Mouse (Mus musculus): ENCODE measurements around the gene Slc26a10.

Slc26a10 gene

DNA sequence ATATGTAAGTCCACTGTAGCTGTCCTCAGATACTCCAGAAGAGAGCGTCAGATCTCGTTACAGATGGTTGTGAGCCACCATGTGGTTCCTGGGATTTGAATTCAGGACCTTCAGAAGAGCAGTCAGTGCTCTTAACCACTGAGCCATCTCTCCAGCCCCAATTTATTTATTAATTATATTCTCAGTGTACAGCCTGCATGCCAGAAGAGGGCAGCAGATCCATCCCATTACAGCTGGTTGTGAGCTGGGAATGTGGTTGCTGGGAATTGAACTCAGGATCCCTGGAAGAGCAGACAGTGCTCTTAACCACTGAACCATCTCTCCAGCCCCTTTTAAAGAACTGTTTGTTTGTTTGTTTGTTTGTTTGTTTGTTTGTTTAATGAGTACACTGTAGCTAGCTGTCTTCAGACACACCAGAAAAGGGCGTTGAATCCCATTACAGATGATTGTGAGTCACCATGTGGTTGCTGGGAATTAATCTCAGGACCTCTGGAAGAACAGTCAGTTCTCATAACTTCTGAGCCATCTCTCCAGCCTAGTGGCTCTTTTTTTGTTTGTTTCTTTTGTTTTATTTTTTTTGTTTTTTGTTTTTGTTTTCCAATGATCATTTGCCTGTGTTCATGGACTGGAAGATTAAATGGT lies 45.9 kb downstream of the Slc26a10 start:
- DNase-seq (ENCODE audit: low spot score) = peak; percentile 61

DNA sequence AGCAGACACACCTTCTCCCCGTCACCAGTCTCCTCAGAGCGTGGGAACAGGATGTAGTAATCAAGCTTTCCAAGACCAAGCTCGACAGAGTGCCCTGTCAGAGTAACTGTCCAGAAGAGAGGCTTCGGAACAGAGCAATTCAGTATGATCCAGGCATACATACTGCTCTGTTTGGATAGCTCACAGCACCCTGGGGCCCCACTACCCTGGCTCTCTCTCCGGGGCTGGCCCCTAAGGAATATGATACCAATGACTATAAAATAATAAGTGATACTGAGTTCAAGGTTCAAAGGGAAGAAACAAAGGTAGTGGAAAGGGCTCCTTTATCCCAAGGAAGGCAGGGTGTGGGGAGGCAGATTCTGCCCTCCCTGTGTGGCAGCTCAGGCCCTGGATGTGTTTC lies 48.0 kb downstream of the Slc26a10 start:
- DNase-seq (ENCODE audit: low spot score) = no peak

DNA sequence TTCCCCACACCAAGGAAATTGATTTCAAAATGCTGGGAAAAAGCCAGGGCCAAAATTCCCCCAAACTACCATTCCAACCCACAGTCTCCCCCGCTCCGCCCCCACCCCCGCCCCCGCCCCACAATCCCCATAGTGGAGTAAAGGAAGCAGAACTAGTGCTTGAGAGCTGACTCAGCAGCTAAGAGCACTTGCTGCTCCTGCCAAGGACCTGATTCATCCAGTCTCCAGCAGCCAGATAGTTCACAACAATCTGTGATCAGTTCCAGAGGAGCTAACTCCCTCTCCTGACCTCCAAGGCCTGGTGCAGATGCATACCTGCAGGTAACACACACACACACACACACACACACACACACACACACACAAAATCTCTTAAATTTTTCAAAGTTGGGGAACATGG lies 51.0 kb downstream of the Slc26a10 start:
- no peak for DNase-seq (ENCODE audit: low spot score)

DNA sequence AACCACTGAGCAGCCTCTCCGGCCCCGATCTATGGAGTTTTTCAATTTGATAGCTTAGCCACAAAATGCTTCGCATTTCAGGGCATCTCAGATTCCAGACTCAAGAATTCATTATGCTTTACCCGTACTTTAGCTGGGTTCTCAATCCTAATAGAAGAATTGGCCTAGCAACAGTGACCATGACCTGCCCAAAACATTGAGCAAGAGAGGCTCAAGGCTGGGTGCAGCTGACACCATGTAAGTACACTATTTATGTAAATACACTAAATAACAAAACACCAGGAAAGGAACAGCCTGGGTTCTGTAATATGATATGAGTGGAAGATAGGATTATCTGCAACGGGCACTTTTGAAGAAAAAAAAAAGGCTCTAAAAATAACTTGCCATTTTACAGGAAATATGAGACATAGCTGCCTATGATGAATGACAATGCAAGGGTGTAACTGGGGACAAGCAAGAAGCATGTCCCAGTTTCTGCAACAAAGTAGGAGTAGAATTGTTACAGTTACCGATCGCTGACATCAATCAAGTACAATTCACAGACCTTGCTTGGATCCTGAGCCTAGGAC lies 52.6 kb downstream of the Slc26a10 start:
- no peak for DNase-seq (ENCODE audit: low spot score)

DNA sequence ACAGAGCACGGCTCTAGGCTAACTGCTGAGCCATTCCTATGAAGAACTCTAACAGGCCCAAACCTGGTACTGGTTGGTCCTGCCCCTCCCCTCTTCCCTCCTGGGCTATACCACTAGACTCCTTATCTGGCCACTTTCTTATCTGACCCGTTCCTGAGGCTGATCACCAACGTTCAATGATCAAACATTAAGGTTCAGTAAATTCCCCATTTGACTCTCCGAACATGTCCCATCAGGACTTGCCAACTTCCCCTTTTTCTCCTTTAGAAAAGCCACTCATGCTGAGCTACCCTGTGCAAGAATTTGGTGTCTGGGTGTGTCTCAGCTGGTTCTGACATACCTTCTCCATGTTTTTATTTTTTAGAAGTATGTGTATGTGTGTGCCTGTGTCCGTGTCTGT lies 53.9 kb downstream of the Slc26a10 start:
- no peak for DNase-seq (ENCODE audit: low spot score)

DNA sequence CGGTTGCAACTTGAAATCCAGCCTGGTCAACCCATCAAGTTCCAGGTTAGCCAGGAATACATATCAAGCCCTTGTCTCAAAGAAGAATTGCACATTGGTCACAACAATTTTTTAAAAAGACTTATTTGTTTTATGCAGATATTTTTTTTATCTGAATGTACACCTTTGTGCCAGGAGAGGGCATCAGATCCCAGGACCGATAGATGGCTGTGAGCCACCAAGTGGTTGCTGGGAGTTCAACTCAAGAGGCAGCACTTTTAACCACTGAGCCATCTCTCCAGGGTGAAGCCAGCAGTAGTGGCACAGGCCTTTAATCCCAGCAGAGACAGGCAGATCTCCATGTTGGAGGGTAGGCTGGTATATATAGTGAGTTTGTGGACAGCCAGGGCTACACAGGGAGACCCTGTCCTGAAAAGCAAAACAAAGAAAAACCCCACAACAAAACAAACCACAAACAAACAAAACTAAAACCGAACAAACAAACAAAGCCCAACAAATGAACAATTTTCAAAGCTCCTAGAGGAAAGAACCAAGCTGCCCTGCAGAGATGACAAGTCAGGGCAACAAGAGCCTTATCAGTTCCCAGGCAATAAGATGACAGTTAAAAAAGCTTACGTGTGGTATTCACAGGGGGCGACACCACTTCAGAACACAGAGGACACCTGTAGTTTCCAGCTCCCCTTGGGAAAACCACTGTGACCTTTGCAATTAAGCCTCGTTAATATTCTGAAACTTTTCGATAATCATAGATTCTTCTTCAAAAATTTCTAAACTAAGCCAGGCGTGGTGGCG lies 55.0 kb downstream of the Slc26a10 start:
- peak; percentile 82 for DNase-seq (ENCODE audit: low spot score)

DNA sequence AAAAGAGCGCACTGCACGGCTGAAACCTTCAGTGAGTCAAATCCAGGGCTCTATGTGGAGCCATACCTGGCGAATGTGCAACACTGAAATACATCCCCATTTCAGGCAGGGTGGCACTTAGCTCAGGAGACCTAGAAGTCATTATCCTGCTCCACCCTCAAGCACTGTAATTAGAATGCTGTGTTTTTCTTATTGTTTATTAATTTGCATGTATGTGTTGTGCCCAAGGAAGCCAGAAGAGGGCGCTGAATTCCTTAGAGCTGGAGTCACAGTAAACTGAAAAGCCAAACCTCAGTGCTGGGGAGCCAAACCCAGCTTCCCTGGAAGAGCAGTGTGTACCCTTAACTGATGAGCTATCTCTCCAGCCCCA lies 57.0 kb downstream of the Slc26a10 start:
- DNase-seq (ENCODE audit: low spot score) = peak; percentile 92

DNA sequence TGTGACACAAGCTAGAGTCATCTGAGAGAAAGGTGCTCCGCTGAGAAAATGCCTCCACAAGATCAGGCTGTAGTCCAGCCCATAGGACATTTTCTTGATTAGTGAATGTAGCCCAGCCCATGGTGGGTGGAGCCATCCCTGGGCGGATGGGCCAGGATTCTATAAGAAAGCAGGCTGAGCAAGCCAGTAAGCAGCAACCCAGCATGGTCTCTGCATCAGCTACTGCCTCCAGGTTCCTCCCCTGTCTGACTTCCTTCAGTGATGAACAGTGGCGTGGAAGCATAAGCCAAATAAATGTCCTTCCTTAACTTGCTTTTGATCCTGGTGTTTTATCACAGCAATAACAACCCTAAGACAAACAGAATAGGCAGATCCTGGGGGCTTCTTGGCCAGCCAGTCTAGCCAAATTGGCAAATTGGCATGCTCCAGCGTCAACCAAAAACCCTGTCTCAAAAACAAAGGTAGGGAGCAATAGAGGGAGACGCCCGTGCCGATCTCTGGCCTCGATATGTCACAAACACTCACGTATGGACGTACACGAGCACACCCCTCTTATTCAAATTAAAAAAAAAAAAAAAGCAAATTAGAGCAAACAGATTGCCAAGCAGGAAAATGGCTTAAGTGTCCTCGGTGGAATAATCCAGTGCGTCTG lies 57.5 kb downstream of the Slc26a10 start:
- peak; percentile 93 for DNase-seq (ENCODE audit: low spot score)

DNA sequence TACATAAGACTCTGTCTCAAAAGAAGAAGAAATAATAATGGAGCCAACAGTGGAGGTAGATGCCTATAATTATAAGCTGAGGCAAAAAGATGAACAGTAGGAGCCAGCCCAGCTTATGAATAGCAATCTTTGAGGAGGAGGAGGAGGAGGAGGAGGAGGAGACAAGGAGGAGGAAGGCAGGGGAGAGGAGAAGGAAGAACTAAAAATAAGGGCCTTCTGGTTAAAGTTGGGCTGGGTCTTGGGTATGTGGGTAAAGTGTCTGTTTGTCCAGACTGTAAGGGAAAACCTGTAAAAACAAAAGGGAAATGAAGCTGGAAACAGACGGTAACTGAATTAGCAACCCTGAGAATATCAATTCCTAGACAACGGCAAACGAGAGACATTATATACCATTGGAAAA lies 58.4 kb downstream of the Slc26a10 start:
- no peak for DNase-seq (ENCODE audit: low spot score)

Data from MN1 (cell line).